Mouse (Mus musculus): ENCODE results near the gene Ifnlr1.

The Ifnlr1 gene

GRCm38 (mm10) chr4:135743520-135743919, 57.4 kb downstream of the Ifnlr1 start:
- DNase-seq (ENCODE audit: extremely low spot score) = no peak

DNA sequence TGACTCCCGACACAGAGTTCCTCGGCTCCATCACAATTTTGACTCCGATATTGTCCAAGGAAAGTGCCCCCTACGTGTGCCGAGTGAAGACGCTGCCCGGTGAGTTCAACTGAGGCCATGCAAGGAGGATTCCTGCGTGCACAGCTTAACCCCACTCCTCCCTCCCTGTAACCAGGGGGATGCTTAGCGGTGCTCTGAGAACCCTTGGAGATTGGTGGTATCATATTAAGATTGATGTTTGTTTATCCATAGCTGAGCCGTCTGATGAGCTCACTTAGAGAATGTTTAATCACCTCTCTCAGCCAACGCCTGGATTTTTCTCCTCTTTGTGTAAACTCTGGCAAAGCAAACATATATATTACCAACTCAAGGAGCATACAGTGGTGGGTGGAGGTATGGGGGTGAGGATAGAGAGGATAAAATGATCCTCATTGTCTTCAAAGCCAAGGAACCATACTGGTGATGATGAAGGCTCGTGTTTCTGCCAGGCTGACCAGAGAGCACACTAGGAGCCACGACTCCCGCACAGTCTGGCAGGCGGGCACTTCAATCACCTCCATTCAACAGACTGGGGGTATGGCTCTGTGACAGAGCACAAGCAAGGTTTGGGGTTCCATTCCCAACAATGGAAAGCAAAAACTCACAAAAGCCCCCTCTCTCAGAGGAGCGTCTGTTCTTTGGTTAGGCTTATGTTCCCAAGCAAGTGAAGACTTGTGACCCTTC, 58.8 kb downstream of the Ifnlr1 start:
- DNase-seq (ENCODE audit: extremely low spot score) = no peak

DNA sequence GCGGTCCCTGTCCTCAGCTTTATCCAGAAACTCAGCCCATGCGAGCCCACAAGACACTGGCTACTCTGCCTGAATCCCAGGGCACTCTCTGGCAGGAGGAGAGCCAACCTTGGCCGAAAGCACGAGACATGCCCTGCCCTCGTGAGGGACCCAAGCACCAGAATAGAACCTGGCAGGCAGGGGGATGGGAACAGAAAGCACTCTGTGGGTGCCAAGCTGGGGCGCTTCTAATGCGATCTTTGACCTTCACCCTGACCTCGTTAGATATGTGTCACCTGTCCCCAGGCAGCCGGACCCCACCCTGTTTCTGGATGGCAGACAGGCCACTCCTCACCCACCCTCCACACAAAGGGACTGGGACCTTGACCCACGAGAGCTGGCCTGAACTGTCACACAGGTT, 59.5 kb downstream of the Ifnlr1 start:
- DNase-seq (ENCODE audit: extremely low spot score) = no peak

DNA sequence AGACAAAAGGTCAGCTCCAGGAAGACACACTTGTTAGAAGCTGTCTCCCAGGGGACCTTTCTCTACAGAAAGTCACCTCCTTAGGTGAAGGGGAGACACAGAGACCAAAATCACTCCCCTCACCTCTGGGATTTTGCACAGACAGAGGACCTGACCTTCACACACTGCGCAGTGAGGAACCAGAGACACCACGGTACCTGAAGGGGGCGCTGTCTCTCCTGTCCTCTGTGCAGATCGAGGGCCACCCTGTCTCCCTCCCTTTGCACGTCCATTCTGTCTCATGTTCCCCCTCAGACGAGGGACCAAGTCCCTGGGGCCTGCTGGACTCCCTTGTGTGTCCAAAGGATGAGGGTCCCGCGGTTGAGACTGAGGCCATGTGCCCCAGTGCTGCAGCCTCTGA, 64.8 kb downstream of the Ifnlr1 start:
- no peak for DNase-seq (ENCODE audit: extremely low spot score)

- DNase-seq (ENCODE audit: extremely low spot score) = no peak
Observed at GRCm38 (mm10) chr4:135752106-135752778, 66.2 kb downstream of the Ifnlr1 start.

GRCm38 (mm10) chr4:135752779-135753164, 66.7 kb downstream of the Ifnlr1 start:
- no peak for DNase-seq (ENCODE audit: extremely low spot score)
